Mouse (Mus musculus) macrophage (primary cell): ENCODE data around the gene Edem1. TPM values are rescaled to one million over a fixed set of nuclear protein-coding genes. Genes with fewer than 3 reads are reported as not detected.
A peak's percentile ranks its signal among the peaks of the same experiment; 100 is the strongest.

ENCODE experiments used
- H3K27ac ChIP-seq: fragments of 350-480 bp; formaldehyde crosslinking; 2 replicates; pipeline ENCODE4 v1.9.0; 2021
- H3K36me3 ChIP-seq: fragments of 350-480 bp; formaldehyde crosslinking; 2 replicates; pipeline ENCODE4 v1.9.0; 2021; ENCODE audit errors: inconsistent target
- H3K4me3 ChIP-seq: fragments of 350-480 bp; formaldehyde crosslinking; 2 replicates; pipeline ENCODE4 v1.9.0; 2021; ENCODE audit errors: inconsistent target
- H3K79me2 ChIP-seq: fragments of 350-480 bp; formaldehyde crosslinking; 2 replicates; pipeline ENCODE4 v1.9.0; 2021; ENCODE audit errors: inconsistent target
- WGBS: methylation state at CpG from one replicate; pipeline ENCODE4 v1.1.7; 2026; ENCODE audit warnings: inconsistent platforms; ENCODE audit not compliant: missing documents; 5-methylcytosine and 5-hydroxymethylcytosine counted together
- polyA plus RNA-seq: library from polyadenylated mRNA; stranded (reverse); fragments of 250-400 nt; gene quantifications from 3 replicates; pipeline ENCODE4 v1.2.4, GENCODE M21; 2018; ENCODE audit warnings: inconsistent platforms

Edem1 gene
- polyA plus RNA-seq, 1 experiment from 2014 or later: 108 TPM

GRCm38 (mm10) chr6:108810237-108810636, 18.2 kb upstream of the Edem1 start:
- 93% methylated on average over 8 of the region's 10 CpGs for WGBS
- H3K36me3 ChIP-seq: 0 out of 2 replicates have a peak, but pooled peaks cover 2% of the 10 kb centered on the region
- peaks cover 100% of the 10 kb centered on the region for H3K79me2 ChIP-seq
- H3K27ac ChIP-seq: no peak overlapping the region
- no peak overlapping the region for H3K4me3 ChIP-seq

GRCm38 (mm10) chr6:108812134-108812533, 16.3 kb upstream of the Edem1 start:
- Histone ChIP-seq H3K36me3 (peaks cover 9% of the 10 kb centered on the region; the same call in 1 of the 2 replicates), H3K79me2 (peaks cover 100% of the 10 kb centered on the region), H3K4me3 (no peak overlapping the region), H3K27ac (no peak overlapping the region)
- WGBS: 100% methylated on average over 2 of the region's 2 CpGs

- no peak overlapping the region for H3K4me3 ChIP-seq
- no peak overlapping the region for H3K27ac ChIP-seq
- 93% methylated on average over 4 of the region's 4 CpGs for WGBS
- H3K79me2 ChIP-seq: peaks cover 100% of the 10 kb centered on the region
- peaks cover 62% of the 10 kb centered on the region for H3K36me3 ChIP-seq
Observed at GRCm38 (mm10) chr6:108817510-108817909, 10.9 kb upstream of the Edem1 start.

- Histone ChIP-seq H3K27ac (peak overlapping the region; percentile 89), H3K4me3 (no peak overlapping the region), H3K79me2 (peaks cover 68% of the 10 kb centered on the region), H3K36me3 (peaks cover 37% of the 10 kb centered on the region)
- 5% methylated on average over 7 of the region's 7 CpGs for WGBS
Observed at GRCm38 (mm10) chr6:108824816-108825545, 3.5 kb upstream of the Edem1 start.

GRCm38 (mm10) chr6:108826070-108826469, 2.4 kb upstream of the Edem1 start:
- Histone ChIP-seq H3K79me2 (peaks cover 68% of the 10 kb centered on the region), H3K27ac (peak overlapping the region; percentile 89), H3K4me3 (no peak overlapping the region), H3K36me3 (peaks cover 27% of the 10 kb centered on the region)
- 54% methylated on average over 3 of the region's 3 CpGs for WGBS

GRCm38 (mm10) chr6:108827336-108827920, 1.0 kb upstream of the Edem1 start:
- H3K27ac ChIP-seq: peak overlapping the region; percentile 89
- peaks cover 68% of the 10 kb centered on the region for H3K79me2 ChIP-seq
- 22% methylated on average over 4 of the region's 5 CpGs for WGBS
- H3K36me3 ChIP-seq: peaks cover 14% of the 10 kb centered on the region
- H3K4me3 ChIP-seq: peak overlapping the region; percentile 70

GRCm38 (mm10) chr6:108828872-108829271, 431 bp downstream of the Edem1 start:
- WGBS: 2% methylated on average over 29 of the region's 56 CpGs
- peak overlapping the region; percentile 92 for H3K4me3 ChIP-seq
- H3K27ac ChIP-seq: peak overlapping the region; percentile 86
- H3K36me3 ChIP-seq: no peaks in the 10 kb centered on the region
- H3K79me2 ChIP-seq: peaks cover 68% of the 10 kb centered on the region

- H3K4me3 ChIP-seq: peak overlapping the region; percentile 92
- WGBS: 10% methylated on average over 22 of the region's 22 CpGs
- peak overlapping the region; percentile 86 for H3K27ac ChIP-seq
- H3K36me3 ChIP-seq: no peaks in the 10 kb centered on the region
- H3K79me2 ChIP-seq: peaks cover 74% of the 10 kb centered on the region
Observed at GRCm38 (mm10) chr6:108829386-108830370, 1.2 kb downstream of the Edem1 start.

- 0% methylated on average over 1 of the region's 1 CpGs for whole genome bisulfite sequencing
- H3K79me2 ChIP-seq: peaks cover 92% of the 10 kb centered on the region
- peaks cover 4% of the 10 kb centered on the region; the same call in 1 of the 2 replicates for H3K36me3 ChIP-seq
- H3K4me3 ChIP-seq: no peak overlapping the region; the same call in 1 of the 2 replicates
- peak overlapping the region; percentile 48 for H3K27ac ChIP-seq
Observed at GRCm38 (mm10) chr6:108832170-108832569, 3.7 kb downstream of the Edem1 start.

GRCm38 (mm10) chr6:108832989-108833388, 4.5 kb downstream of the Edem1 start:
- Histone ChIP-seq H3K79me2 (peaks cover 92% of the 10 kb centered on the region), H3K27ac (peak overlapping the region; percentile 48), H3K4me3 (no peak overlapping the region), H3K36me3 (peaks cover 12% of the 10 kb centered on the region; the same call in 1 of the 2 replicates)
- WGBS: 53% methylated on average over 6 of the region's 6 CpGs

GRCm38 (mm10) chr6:108833963-108834697, 5.7 kb downstream of the Edem1 start:
- no peak overlapping the region for H3K27ac ChIP-seq
- H3K36me3 ChIP-seq: peaks cover 14% of the 10 kb centered on the region; the same call in 1 of the 2 replicates
- H3K4me3 ChIP-seq: no peak overlapping the region
- peaks cover 100% of the 10 kb centered on the region for H3K79me2 ChIP-seq
- WGBS: 46% methylated on average over 6 of the region's 8 CpGs

GRCm38 (mm10) chr6:108835765-108836691, 7.6 kb downstream of the Edem1 start:
- Histone ChIP-seq H3K27ac (peak overlapping the region; percentile 37), H3K79me2 (peaks cover 100% of the 10 kb centered on the region), H3K36me3 (peaks cover 29% of the 10 kb centered on the region), H3K4me3 (no peak overlapping the region)
- 34% methylated on average over 16 of the region's 16 CpGs for WGBS

GRCm38 (mm10) chr6:108837081-108837480, 8.6 kb downstream of the Edem1 start:
- H3K36me3 ChIP-seq: peaks cover 35% of the 10 kb centered on the region
- no peak overlapping the region for H3K4me3 ChIP-seq
- H3K79me2 ChIP-seq: peaks cover 100% of the 10 kb centered on the region
- no peak overlapping the region for H3K27ac ChIP-seq
- WGBS: 92% methylated on average over 4 of the region's 4 CpGs
